Mouse (Mus musculus): ENCODE results near the gene Rbbp8nl.

Rbbp8nl gene

DNA sequence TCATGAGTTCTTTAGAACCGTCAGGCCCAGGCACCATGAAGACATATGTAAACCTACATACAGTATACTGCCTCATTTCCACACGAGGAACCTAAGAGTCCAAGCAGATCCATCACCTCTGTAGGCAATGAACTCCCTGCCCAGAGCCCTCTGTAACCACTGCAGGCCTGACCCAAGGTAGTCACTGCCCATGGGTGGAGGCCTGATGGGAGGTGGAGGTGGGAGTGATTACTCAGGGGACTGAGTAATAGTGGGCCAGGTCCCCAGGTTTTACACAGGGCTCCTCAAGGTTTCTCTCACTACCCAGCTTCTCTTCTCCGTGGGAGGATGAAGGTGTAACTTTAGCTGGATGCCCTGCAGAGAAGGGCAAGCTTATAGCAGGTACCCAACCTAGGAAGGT, 60.5 kb downstream of the Rbbp8nl start:
- no peak for DNase-seq (ENCODE audit: low spot score in 2 of 2)

DNA sequence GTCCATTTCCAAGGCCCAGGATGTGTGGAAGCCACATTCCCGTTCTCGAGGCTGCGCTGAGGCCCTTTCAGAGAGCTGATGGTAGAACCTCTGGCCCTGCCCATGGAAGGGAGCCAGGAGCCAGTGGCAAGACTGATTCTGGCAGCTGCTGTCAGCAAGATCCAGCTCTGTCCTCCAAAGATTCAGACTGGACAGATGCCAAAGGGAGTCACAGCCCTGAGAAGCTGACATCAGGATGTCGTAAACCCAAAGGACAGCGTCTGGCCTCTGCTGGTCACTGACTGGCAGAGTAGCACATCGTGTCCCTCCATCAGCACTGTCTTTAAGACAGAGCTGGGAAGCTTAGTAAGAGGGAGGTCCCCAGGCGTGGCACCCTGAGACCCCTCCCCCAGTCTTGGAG, 61.1 kb downstream of the Rbbp8nl start:
- DNase-seq (ENCODE audit: low spot score in 2 of 2): no peak

- no peak for DNase-seq (ENCODE audit: low spot score in 2 of 2)
These were observed 61.6 kb downstream of the Rbbp8nl start for GRCm38 (mm10) chr2:180228060-180228458.
